Mouse (Mus musculus): Measurements from ENCODE around the gene Veph1. TPM values are rescaled to one million over a fixed set of nuclear protein-coding genes. Genes with fewer than 3 reads are reported as not detected.

Veph1 gene
- total and polyA plus RNA-seq, 2 experiments from 2014 or later = 0.75 to 0.84 TPM

- H3K27ac ChIP-seq = no peak overlapping the region
- no peak overlapping the region for H3K4me3 ChIP-seq (ENCODE audit: low read length)
- H3K9me3 ChIP-seq (ENCODE audit: low read length) = no peaks in the 10 kb centered on the region
- peaks cover 5% of the 10 kb centered on the region; the same call in 1 of the 2 replicates for H3K4me1 ChIP-seq (ENCODE audit: insufficient read depth, low read length)
- no peak overlapping the region for H3K9ac ChIP-seq (replicated peaks; ENCODE audit: low read length)
- TF ChIP-seq CTCF (IDR thresholded peaks at IDR 0.05; ENCODE audit: low read depth) = no peak
- 91% methylated on average over 23 of the region's 23 CpGs for WGBS
- ATAC-seq (no peak), DNase-seq (ENCODE audit: low spot score) (no peak)
- H3K36me3 ChIP-seq (ENCODE audit: insufficient read depth, low read length) = no peaks in the 10 kb centered on the region
- no peaks in the 10 kb centered on the region for H3K27me3 ChIP-seq (ENCODE audit: insufficient read depth, low read length)
- H3K4me2 ChIP-seq (ENCODE audit: low read depth, low read length) = no peak overlapping the region
These were observed 218.5 kb downstream of the Veph1 start for GRCm38 (mm10) chr3:66078026-66078721.

- no peak for ATAC-seq
- H3K4me2 ChIP-seq (ENCODE audit: low read depth, low read length) = no peak overlapping the region
- no peaks in the 10 kb centered on the region for H3K27me3 ChIP-seq (ENCODE audit: insufficient read depth, low read length)
- no peaks in the 10 kb centered on the region for H3K9me3 ChIP-seq (ENCODE audit: low read length)
- H3K4me3 ChIP-seq (ENCODE audit: low read length) = no peak overlapping the region
- H3K27ac ChIP-seq = no peak overlapping the region
- no peaks in the 10 kb centered on the region for H3K4me1 ChIP-seq (ENCODE audit: insufficient read depth, low read length)
- 95% methylated on average over 1 of the region's 1 CpGs for WGBS
- DNase-seq (ENCODE audit: low spot score) = no peak
- no peak overlapping the region for H3K9ac ChIP-seq (replicated peaks; ENCODE audit: low read length)
- H3K36me3 ChIP-seq (ENCODE audit: insufficient read depth, low read length) = no peaks in the 10 kb centered on the region
- TF ChIP-seq CTCF (IDR thresholded peaks at IDR 0.05; ENCODE audit: low read depth) = no peak
These were observed 226.4 kb downstream of the Veph1 start for GRCm38 (mm10) chr3:66070274-66070673.

- no peaks in the 10 kb centered on the region for H3K9me3 ChIP-seq (ENCODE audit: low read length)
- no peak overlapping the region for H3K27ac ChIP-seq
- 56% methylated on average over 6 of the region's 6 CpGs for WGBS
- ATAC-seq (no peak), DNase-seq (ENCODE audit: low spot score) (no peak)
- no peak overlapping the region for H3K4me3 ChIP-seq (ENCODE audit: low read length)
- H3K36me3 ChIP-seq (ENCODE audit: insufficient read depth, low read length) = no peaks in the 10 kb centered on the region
- TF ChIP-seq CTCF (IDR thresholded peaks at IDR 0.05; ENCODE audit: low read depth) = peak; percentile 24
- H3K4me1 ChIP-seq (ENCODE audit: insufficient read depth, low read length) = no peaks in the 10 kb centered on the region
- H3K27me3 ChIP-seq (ENCODE audit: insufficient read depth, low read length) = no peaks in the 10 kb centered on the region
- H3K9ac ChIP-seq (replicated peaks; ENCODE audit: low read length) = no peak overlapping the region
- no peak overlapping the region for H3K4me2 ChIP-seq (ENCODE audit: low read depth, low read length)
These were observed 232.8 kb downstream of the Veph1 start for GRCm38 (mm10) chr3:66063881-66064280.

- ATAC-seq (no peak), DNase-seq (ENCODE audit: low spot score) (no peak)
- Histone ChIP-seq H3K27ac (no peak overlapping the region), H3K4me1 (ENCODE audit: insufficient read depth, low read length) (no peaks in the 10 kb centered on the region), H3K27me3 (ENCODE audit: insufficient read depth, low read length) (no peaks in the 10 kb centered on the region), H3K9ac (replicated peaks; ENCODE audit: low read length) (no peak overlapping the region), H3K9me3 (ENCODE audit: low read length) (no peaks in the 10 kb centered on the region), H3K36me3 (ENCODE audit: insufficient read depth, low read length) (no peaks in the 10 kb centered on the region), H3K4me3 (ENCODE audit: low read length) (no peak overlapping the region), H3K4me2 (ENCODE audit: low read depth, low read length) (no peak overlapping the region)
- 97% methylated on average over 16 of the region's 16 CpGs for WGBS
- no peak for TF ChIP-seq CTCF (IDR thresholded peaks at IDR 0.05; ENCODE audit: low read depth)
These were observed 239.7 kb downstream of the Veph1 start for GRCm38 (mm10) chr3:66056912-66057311.

- Histone ChIP-seq H3K36me3 (ENCODE audit: insufficient read depth, low read length) (no peaks in the 10 kb centered on the region), H3K9me3 (ENCODE audit: low read length) (no peaks in the 10 kb centered on the region), H3K9ac (replicated peaks; ENCODE audit: low read length) (no peak overlapping the region), H3K4me2 (ENCODE audit: low read depth, low read length) (no peak overlapping the region), H3K4me3 (ENCODE audit: low read length) (no peak overlapping the region), H3K27me3 (ENCODE audit: insufficient read depth, low read length) (no peaks in the 10 kb centered on the region), H3K4me1 (ENCODE audit: insufficient read depth, low read length) (no peaks in the 10 kb centered on the region), H3K27ac (no peak overlapping the region)
- ATAC-seq (no peak), DNase-seq (ENCODE audit: low spot score) (no peak)
- WGBS = 89% methylated on average over 7 of the region's 7 CpGs
- no peak for TF ChIP-seq CTCF (IDR thresholded peaks at IDR 0.05; ENCODE audit: low read depth)
These were observed 241.0 kb downstream of the Veph1 start for GRCm38 (mm10) chr3:66055652-66056051.

GRCm38 (mm10) chr3:66050092-66050886 is 246.3 kb downstream of the Veph1 start:
- no peaks in the 10 kb centered on the region for H3K36me3 ChIP-seq (ENCODE audit: insufficient read depth, low read length)
- no peaks in the 10 kb centered on the region for H3K4me1 ChIP-seq (ENCODE audit: insufficient read depth, low read length)
- DNase-seq (ENCODE audit: low spot score) = no peak
- ATAC-seq = no peak
- H3K27ac ChIP-seq = no peak overlapping the region
- H3K9me3 ChIP-seq (ENCODE audit: low read length) = no peaks in the 10 kb centered on the region
- no peak overlapping the region for H3K4me2 ChIP-seq (ENCODE audit: low read depth, low read length)
- no peaks in the 10 kb centered on the region for H3K27me3 ChIP-seq (ENCODE audit: insufficient read depth, low read length)
- no peak overlapping the region for H3K9ac ChIP-seq (replicated peaks; ENCODE audit: low read length)
- WGBS = 58% methylated on average over 10 of the region's 10 CpGs
- no peak for TF ChIP-seq CTCF (IDR thresholded peaks at IDR 0.05; ENCODE audit: low read depth)
- H3K4me3 ChIP-seq (ENCODE audit: low read length) = no peak overlapping the region
